Mouse (Mus musculus) liver, adult (tissue): ENCODE results near the gene Npr1.

ENCODE experiments used
- GATA4 ChIP-seq: IDR thresholded peaks from 2 replicates; pipeline ENCODE4 v1.6.1; 2014; ENCODE audit warnings: mild to moderate bottlenecking, low read length; ENCODE audit not compliant: insufficient replicate concordance

The Npr1 gene

GRCm38 (mm10) chr3:90454931-90455330 is 10.7 kb downstream of the Npr1 start:
- TF ChIP-seq GATA4, result no peak

GRCm38 (mm10) chr3:90451396-90452095 is 14.1 kb downstream of the Npr1 start:
- TF ChIP-seq GATA4, result peak; percentile 63; the same call in 1 of the 2 replicates

DNA sequence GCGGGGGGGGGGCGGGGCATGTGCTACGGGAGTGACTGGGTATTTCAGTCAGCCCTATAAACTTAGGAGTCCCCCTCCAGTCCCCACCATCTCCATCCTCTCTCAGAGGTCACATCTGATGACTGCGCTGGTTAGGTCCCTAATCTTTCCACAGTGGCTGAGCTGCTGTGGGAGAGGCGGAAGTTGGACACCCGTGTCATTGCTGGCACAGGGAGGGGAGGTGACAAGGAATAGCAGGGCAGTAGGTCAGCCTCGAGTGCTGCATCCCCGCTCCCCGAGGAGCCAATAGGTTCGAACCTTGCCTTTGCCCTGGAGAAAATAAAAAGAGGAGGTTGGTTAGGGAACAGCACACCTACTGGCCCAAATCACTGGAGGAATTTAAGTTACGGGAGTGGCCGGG is 14.8 kb downstream of the Npr1 start:
- TF ChIP-seq GATA4, result no peak

DNA sequence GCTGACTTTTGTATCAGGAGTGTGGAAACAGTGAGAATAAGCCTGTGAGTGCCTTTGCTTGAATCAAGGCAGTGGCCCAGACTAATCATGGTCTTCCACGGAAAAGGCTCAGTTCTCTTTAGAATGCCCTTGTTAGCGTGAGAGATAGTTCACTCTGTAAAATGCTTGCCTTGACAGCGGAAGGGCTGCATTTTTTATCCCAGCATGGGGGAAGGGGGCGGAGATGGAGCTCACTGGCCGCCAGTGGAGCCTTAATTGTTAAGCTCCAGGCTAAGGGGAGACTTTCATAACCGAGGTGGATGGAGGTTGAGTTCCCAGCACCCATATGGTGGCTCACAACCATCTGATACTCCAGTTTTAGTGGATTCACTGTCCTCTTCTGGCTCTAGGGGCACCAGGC is 17.0 kb downstream of the Npr1 start:
- TF ChIP-seq GATA4, result no peak

DNA sequence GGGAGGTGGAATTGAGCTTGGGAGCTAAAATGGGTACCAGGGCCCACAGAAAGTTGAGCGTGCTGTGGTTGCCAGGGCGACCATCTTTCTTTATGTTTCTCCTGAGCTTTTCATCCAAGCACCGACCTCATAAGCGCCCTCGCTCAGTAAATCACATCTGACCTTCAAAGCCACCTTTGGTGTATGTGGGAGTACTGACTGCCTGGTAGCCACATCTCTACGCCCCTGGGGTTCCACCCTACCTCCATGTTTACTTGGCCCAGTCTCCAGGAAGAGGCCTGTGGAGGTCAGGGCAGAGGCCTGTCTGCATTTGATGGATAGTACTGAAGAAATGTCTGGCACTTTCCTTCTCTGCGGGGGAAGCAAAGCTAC is 18.6 kb downstream of the Npr1 start:
- no peak for TF ChIP-seq GATA4

GRCm38 (mm10) chr3:90446389-90447122 is 19.1 kb downstream of the Npr1 start:
- peak; percentile 70; the same call in 1 of the 2 replicates for TF ChIP-seq GATA4

DNA sequence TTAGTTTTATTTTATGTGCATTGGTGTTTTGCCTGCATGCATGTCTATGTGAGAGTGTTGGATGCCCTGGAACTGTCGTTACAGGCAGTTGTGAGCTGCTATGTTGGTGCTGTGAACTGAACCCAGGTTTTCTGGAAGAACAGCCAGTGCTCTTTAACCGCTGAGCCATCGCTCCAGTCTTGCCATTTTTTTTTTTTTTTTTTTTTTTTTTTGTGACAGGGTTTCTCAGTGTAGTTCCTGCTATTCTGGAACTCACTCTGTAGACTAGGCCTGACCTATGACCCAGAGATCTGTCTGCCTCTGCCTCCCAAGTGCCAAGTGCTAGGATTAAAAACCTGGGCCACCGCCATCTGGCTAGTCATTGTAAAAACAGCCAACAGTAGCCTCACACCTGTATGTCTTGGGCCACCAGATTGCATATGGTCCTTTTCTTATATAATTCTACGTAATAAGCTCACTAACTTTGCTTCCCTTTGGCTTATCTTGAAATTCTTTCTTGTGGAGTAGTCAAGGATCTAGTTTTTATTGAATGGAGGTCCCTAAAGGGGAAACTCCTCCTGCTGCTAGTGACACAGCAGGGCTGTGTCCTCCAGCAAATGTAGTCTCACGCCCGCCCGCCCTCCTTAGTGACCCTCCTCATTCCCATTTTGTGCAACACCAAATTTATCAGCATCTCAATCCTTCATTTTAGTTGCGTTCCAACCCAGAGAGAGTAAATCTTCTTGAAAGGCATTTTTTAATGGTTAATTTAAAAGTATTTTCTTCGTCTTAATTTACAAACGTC is 20.1 kb downstream of the Npr1 start:
- no peak for TF ChIP-seq GATA4

GRCm38 (mm10) chr3:90443977-90444376 is 21.7 kb downstream of the Npr1 start:
- no peak for TF ChIP-seq GATA4

- no peak for TF ChIP-seq GATA4
Measured at GRCm38 (mm10) chr3:90440756-90441155, 24.9 kb downstream of the Npr1 start.

DNA sequence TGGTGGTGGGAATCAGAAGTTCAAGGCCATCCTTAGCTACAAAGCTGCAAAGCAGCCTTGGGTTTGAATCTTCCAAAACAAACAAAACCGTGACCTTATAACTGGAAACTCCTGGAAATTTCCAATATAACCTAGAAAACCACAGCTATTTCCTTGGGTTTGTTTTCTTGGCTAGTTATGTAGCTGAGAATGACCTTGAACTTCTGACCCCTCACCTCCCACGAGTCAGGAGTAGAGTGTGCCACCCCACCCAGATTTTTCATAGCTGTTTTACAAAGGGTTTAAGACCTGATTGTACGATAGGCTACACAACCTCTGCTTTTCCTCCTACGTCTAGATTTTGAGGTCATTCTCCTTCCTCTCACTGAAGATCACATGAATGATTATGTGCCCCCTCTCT is 28.5 kb downstream of the Npr1 start:
- TF ChIP-seq GATA4, result no peak

- TF ChIP-seq GATA4, result no peak
Measured at GRCm38 (mm10) chr3:90434073-90434730, 31.5 kb downstream of the Npr1 start.

GRCm38 (mm10) chr3:90433381-90434020 is 32.2 kb downstream of the Npr1 start, which contains the start of gene Ints3:
Gene Ints3 (minus strand): TSS chr3:90433622.
- TF ChIP-seq GATA4, result peak; percentile 70; the same call in 1 of the 2 replicates

GRCm38 (mm10) chr3:90432811-90433219 is 32.9 kb downstream of the Npr1 start:
- no peak for TF ChIP-seq GATA4

GRCm38 (mm10) chr3:90432348-90432747 is 33.3 kb downstream of the Npr1 start:
- TF ChIP-seq GATA4, result no peak

DNA sequence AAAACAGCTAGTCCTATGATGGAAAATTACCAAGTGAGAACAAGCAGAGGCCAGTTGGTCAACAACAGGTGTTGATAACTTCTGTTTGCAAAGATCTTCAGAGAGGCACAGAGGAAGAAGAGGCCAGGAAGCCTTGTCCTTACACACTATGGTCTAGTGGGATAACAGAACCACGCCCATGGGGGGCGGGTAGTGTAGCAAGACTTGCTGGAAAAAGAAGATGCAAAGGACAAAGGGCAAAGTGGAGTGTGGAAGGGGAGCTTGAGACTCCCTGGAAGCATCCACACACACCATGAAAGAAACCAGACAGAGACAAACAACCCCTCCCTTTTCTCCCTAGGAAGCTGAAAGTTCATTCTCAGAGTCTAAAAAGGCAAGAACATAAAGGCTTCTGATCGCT is 36.1 kb downstream of the Npr1 start:
- no peak for TF ChIP-seq GATA4

GRCm38 (mm10) chr3:90428186-90428585 is 37.5 kb downstream of the Npr1 start:
- TF ChIP-seq GATA4, result no peak
